Mouse (Mus musculus): ENCODE measurements around the gene AI464131.

DNA sequence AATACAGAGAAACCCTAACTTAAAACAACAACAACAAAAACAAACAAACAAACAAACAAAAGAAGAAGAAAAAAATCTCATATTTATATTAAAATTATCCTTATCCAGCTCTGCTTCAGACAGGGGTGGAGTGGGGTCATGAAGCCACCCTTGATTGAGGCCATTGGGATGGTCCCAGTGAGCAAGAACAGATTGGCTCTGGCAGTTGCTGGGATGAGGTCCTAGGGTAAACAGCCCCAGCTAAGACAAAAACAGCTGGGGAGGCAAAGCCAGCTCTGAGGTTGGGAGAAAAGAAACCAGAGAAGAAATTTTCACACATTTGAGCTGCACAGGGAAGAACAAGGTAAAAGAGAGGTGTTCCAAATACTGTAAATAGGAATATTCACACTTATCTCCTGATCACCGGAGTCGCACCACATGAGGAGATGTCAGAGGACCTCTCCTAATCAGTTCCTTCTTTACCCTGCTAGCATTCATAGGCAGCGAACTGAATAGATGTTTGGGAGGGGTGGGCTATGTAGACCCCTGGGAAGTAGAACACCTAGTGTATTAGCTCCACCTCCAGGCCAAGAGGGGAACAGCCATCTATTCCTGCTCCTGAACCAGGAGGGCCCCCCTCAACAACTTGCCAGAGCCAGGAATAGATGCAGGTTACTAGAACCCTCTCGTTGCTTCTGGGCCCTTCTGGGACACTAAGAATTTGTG, 24.0 kb downstream of the AI464131 start:
- TF ChIP-seq MAFK (IDR thresholded peaks at IDR 0.05; ENCODE audit: insufficient read depth, low read depth, low read length): no peak
- no peak for TF ChIP-seq ZNF384 (IDR thresholded peaks at IDR 0.05; ENCODE audit: low read depth, low read length)

All from ES-E14 (cell line).